Mouse (Mus musculus): Measurements from ENCODE around the gene Ptgds. TPM values are rescaled to one million over a fixed set of nuclear protein-coding genes. Genes with fewer than 3 reads are reported as not detected.

Gene Ptgds
- polyA plus RNA-seq, 1 experiment = 0.39 TPM

- peaks cover 4% of the 10 kb centered on the region; the same call in 1 of the 2 replicates for H3K4me1 ChIP-seq (ENCODE audit: control insufficient read depth, insufficient read depth, insufficient read length, low read length)
- no peak within 1 kb of the TSS for H3K4me3 ChIP-seq (ENCODE audit: low read depth, low read length)
- 77% methylated on average over 5 of the region's 5 CpGs for WGBS
- TF ChIP-seq POLR2A (IDR thresholded peaks at IDR 0.05; ENCODE audit: low read depth, low read length) = no peak
- TF ChIP-seq CTCF (IDR thresholded peaks at IDR 0.05; ENCODE audit: extremely low read depth, insufficient read length, insufficient replicate concordance, low read depth, low read length) = no peak
- H3K27me3 ChIP-seq (ENCODE audit: control insufficient read depth, insufficient read depth, low read length) = no peaks in the 10 kb centered on the region
- no peaks in the 10 kb centered on the region for H3K36me3 ChIP-seq (ENCODE audit: control insufficient read depth, insufficient read depth, low read length)
- H3K27ac ChIP-seq (ENCODE audit: insufficient read depth, low read depth, low read length) = no peak within 1 kb of the TSS
These were observed 23.7 kb upstream of the Ptgds start, which contains the start of gene Lcn12 for GRCm38 (mm10) chr2:25493476-25493961. Gene Lcn12 (minus strand): TSS chr2:25493911.

GRCm38 (mm10) chr2:25492988-25493387 is 23.1 kb upstream of the Ptgds start:
- WGBS = 87% methylated on average over 5 of the region's 5 CpGs

GRCm38 (mm10) chr2:25488671-25489068 is 18.8 kb upstream of the Ptgds start:
- H3K27me3 ChIP-seq (ENCODE audit: control insufficient read depth, insufficient read depth, low read length) = no peaks in the 10 kb centered on the region
- TF ChIP-seq POLR2A (IDR thresholded peaks at IDR 0.05; ENCODE audit: low read depth, low read length) (no peak), CTCF (IDR thresholded peaks at IDR 0.05; ENCODE audit: extremely low read depth, insufficient read length, insufficient replicate concordance, low read depth, low read length) (no peak)
- H3K27ac ChIP-seq (ENCODE audit: insufficient read depth, low read depth, low read length) = no peak overlapping the region
- 85% methylated on average over 7 of the region's 7 CpGs for WGBS
- no peaks in the 10 kb centered on the region for H3K36me3 ChIP-seq (ENCODE audit: control insufficient read depth, insufficient read depth, low read length)
- peaks cover 11% of the 10 kb centered on the region for H3K4me1 ChIP-seq (ENCODE audit: control insufficient read depth, insufficient read depth, insufficient read length, low read length)
- H3K4me3 ChIP-seq (ENCODE audit: low read depth, low read length) = no peak overlapping the region

More at GRCm38 (mm10) chr2:25492988-25493387, 23.1 kb upstream of the Ptgds start:
- no peaks in the 10 kb centered on the region for H3K36me3 ChIP-seq (ENCODE audit: control insufficient read depth, insufficient read depth, low read length)
- no peaks in the 10 kb centered on the region for H3K27me3 ChIP-seq (ENCODE audit: control insufficient read depth, insufficient read depth, low read length)
- H3K4me3 ChIP-seq (ENCODE audit: low read depth, low read length) = no peak overlapping the region
- TF ChIP-seq CTCF (IDR thresholded peaks at IDR 0.05; ENCODE audit: extremely low read depth, insufficient read length, insufficient replicate concordance, low read depth, low read length) = no peak
- no peak for TF ChIP-seq POLR2A (IDR thresholded peaks at IDR 0.05; ENCODE audit: low read depth, low read length)
- H3K4me1 ChIP-seq (ENCODE audit: control insufficient read depth, insufficient read depth, insufficient read length, low read length) = peaks cover under 1% of the 10 kb centered on the region; the same call in 1 of the 2 replicates
- H3K27ac ChIP-seq (ENCODE audit: insufficient read depth, low read depth, low read length) = no peak overlapping the region

GRCm38 (mm10) chr2:25487965-25488670 is 18.3 kb upstream of the Ptgds start:
- TF ChIP-seq POLR2A (IDR thresholded peaks at IDR 0.05; ENCODE audit: low read depth, low read length) (no peak), CTCF (IDR thresholded peaks at IDR 0.05; ENCODE audit: extremely low read depth, insufficient read length, insufficient replicate concordance, low read depth, low read length) (no peak)
- WGBS = 58% methylated on average over 6 of the region's 6 CpGs

GRCm38 (mm10) chr2:25484901-25485647 is 15.2 kb upstream of the Ptgds start:
- H3K4me3 ChIP-seq (ENCODE audit: low read depth, low read length) = no peak overlapping the region
- H3K4me1 ChIP-seq (ENCODE audit: control insufficient read depth, insufficient read depth, insufficient read length, low read length) = peaks cover 14% of the 10 kb centered on the region
- peak overlapping the region; percentile 44; the same call in 1 of the 2 replicates for H3K27ac ChIP-seq (ENCODE audit: insufficient read depth, low read depth, low read length)
- TF ChIP-seq CTCF (IDR thresholded peaks at IDR 0.05; ENCODE audit: extremely low read depth, insufficient read length, insufficient replicate concordance, low read depth, low read length) (no peak), POLR2A (IDR thresholded peaks at IDR 0.05; ENCODE audit: low read depth, low read length) (no peak; the same call in 1 of the 2 replicates)
- 24% methylated on average over 11 of the region's 11 CpGs for WGBS
- H3K36me3 ChIP-seq (ENCODE audit: control insufficient read depth, insufficient read depth, low read length) = no peaks in the 10 kb centered on the region
- no peaks in the 10 kb centered on the region for H3K27me3 ChIP-seq (ENCODE audit: control insufficient read depth, insufficient read depth, low read length)

More at GRCm38 (mm10) chr2:25487965-25488670, 18.3 kb upstream of the Ptgds start:
- H3K4me1 ChIP-seq (ENCODE audit: control insufficient read depth, insufficient read depth, insufficient read length, low read length) = peaks cover 11% of the 10 kb centered on the region
- no peak overlapping the region for H3K27ac ChIP-seq (ENCODE audit: insufficient read depth, low read depth, low read length)
- H3K36me3 ChIP-seq (ENCODE audit: control insufficient read depth, insufficient read depth, low read length) = no peaks in the 10 kb centered on the region
- no peak overlapping the region for H3K4me3 ChIP-seq (ENCODE audit: low read depth, low read length)
- no peaks in the 10 kb centered on the region for H3K27me3 ChIP-seq (ENCODE audit: control insufficient read depth, insufficient read depth, low read length)

GRCm38 (mm10) chr2:25482969-25483368 is 13.1 kb upstream of the Ptgds start:
- Histone ChIP-seq H3K27ac (ENCODE audit: insufficient read depth, low read depth, low read length) (no peak overlapping the region), H3K27me3 (ENCODE audit: control insufficient read depth, insufficient read depth, low read length) (no peaks in the 10 kb centered on the region), H3K4me3 (ENCODE audit: low read depth, low read length) (no peak overlapping the region), H3K36me3 (ENCODE audit: control insufficient read depth, insufficient read depth, low read length) (no peaks in the 10 kb centered on the region), H3K4me1 (ENCODE audit: control insufficient read depth, insufficient read depth, insufficient read length, low read length) (peaks cover 19% of the 10 kb centered on the region)
- TF ChIP-seq CTCF (IDR thresholded peaks at IDR 0.05; ENCODE audit: extremely low read depth, insufficient read length, insufficient replicate concordance, low read depth, low read length) = peak; percentile 69; the same call in 1 of the 2 replicates
- no peak for TF ChIP-seq POLR2A (IDR thresholded peaks at IDR 0.05; ENCODE audit: low read depth, low read length)
- 24% methylated on average over 7 of the region's 7 CpGs for WGBS

GRCm38 (mm10) chr2:25480541-25480940 is 10.7 kb upstream of the Ptgds start:
- Histone ChIP-seq H3K4me1 (ENCODE audit: control insufficient read depth, insufficient read depth, insufficient read length, low read length) (peaks cover 15% of the 10 kb centered on the region), H3K27ac (ENCODE audit: insufficient read depth, low read depth, low read length) (peak overlapping the region; percentile 76), H3K4me3 (ENCODE audit: low read depth, low read length) (no peak overlapping the region), H3K36me3 (ENCODE audit: control insufficient read depth, insufficient read depth, low read length) (no peaks in the 10 kb centered on the region), H3K27me3 (ENCODE audit: control insufficient read depth, insufficient read depth, low read length) (no peaks in the 10 kb centered on the region)
- 74% methylated on average over 1 of the region's 1 CpGs for WGBS
- TF ChIP-seq POLR2A (IDR thresholded peaks at IDR 0.05; ENCODE audit: low read depth, low read length) = no peak
- TF ChIP-seq CTCF (IDR thresholded peaks at IDR 0.05; ENCODE audit: extremely low read depth, insufficient read length, insufficient replicate concordance, low read depth, low read length) = no peak

All from small intestine, adult 2 months (tissue).